In the genomic region with DNA sequence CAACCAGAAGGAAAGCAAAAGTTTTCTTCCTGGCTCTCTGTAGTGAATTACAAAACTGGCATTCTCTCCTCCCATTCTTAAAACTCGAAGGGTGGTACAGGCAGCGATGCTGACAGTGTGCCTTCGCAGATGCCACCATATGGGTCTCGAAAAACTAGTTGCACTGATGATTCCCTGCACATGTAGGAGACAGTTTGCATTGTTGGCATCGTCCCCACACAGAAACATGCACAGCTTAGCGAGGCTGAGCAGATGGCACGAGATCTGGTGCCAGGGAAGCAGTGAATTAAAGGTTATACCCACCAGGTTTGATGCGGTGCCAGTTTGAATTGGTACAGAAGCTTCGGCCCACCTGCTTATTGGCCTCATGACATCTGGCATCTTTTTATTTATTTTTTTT, we compare ENCODE assay signal across 8 mouse cellular contexts.
DNase-seq lines count a peak whose midpoint lies in the region; ATAC-seq and TF ChIP-seq lines count a peak whose summit lies in the region.

No protein-coding gene starts in this region.

- DNase-seq in adrenal gland, postnatal 25 days: peak; percentile 32
- no peak for DNase-seq in adrenal gland, postnatal 10 days
- peak; percentile 98 for DNase-seq in forebrain, postnatal 0 days
- peak; percentile 76 to 82 for DNase-seq in left cerebral cortex, adult 2 months (ENCODE audit: extremely low spot score in 1 of 2, low spot score in 2 of 2)
- DNase-seq in right cerebral cortex, adult 2 months (ENCODE audit: low spot score in 2 of 2): peak; percentile 89 to 91
- no peak for DNase-seq in thymus, postnatal 14 days
- DNase-seq in gastrocnemius, adult 2 months: no peak
- DNase-seq in spleen, postnatal 36 days (ENCODE audit: low spot score in 2 of 2): no peak

- no peaks in the 10 kb centered on the region for H3K9me3 ChIP-seq in forebrain, postnatal 0 days (ENCODE audit: low read length)

- TF ChIP-seq CTCF in forebrain, postnatal 0 days (IDR thresholded peaks at IDR 0.05; ENCODE audit: low read depth): no peak; the same call in 1 of the 2 replicates
- no peak for TF ChIP-seq CTCF in left cerebral cortex, adult 2 months (IDR thresholded peaks at IDR 0.05)
- TF ChIP-seq CTCF in gastrocnemius, adult 2 months (IDR thresholded peaks at IDR 0.05): no peak

- intact Hi-C loops in left cerebral cortex, adult 2 months (cut with DNase I): loop anchor here (10.0 kb wide), 1 partner anchor 902 kb away; no protein-coding TSS in a partner anchor
- intact Hi-C loops in gastrocnemius, adult 2 months (cut with DNase I): no loop called here

- no peaks in the 10 kb centered on the region for H3K36me3 ChIP-seq in forebrain, postnatal 0 days (ENCODE audit: insufficient read depth)

- H3K27me3 ChIP-seq in forebrain, postnatal 0 days (ENCODE audit: insufficient read depth, low read length): no peaks in the 10 kb centered on the region

- no peak overlapping the region; the same call in 1 of the 2 replicates for H3K27ac ChIP-seq in forebrain, postnatal 0 days (ENCODE audit: low read depth, low read length)
- no peak overlapping the region for H3K27ac ChIP-seq in left cerebral cortex, adult 2 months
- H3K27ac ChIP-seq in gastrocnemius, adult 2 months: no peak overlapping the region

- 0 out of 2 replicates have a peak, but pooled peaks cover 3% of the 10 kb centered on the region for H3K4me1 ChIP-seq in forebrain, postnatal 0 days (ENCODE audit: insufficient read depth)

- WGBS in forebrain, postnatal 0 days: 36% methylated on average over 9 of the region's 9 CpGs

- 0 out of 2 replicates have a peak overlapping the region, but pooled peaks have one; percentile 8 for H3K4me2 ChIP-seq in forebrain, postnatal 0 days (ENCODE audit: low read depth)

- no peak overlapping the region for H3K9ac ChIP-seq in forebrain, postnatal 0 days

- ATAC-seq in forebrain, postnatal 0 days: peak; percentile 98

- no peak overlapping the region for H3K4me3 ChIP-seq in forebrain, postnatal 0 days (ENCODE audit: low read depth, low read length)
- H3K4me3 ChIP-seq in left cerebral cortex, adult 2 months: no peak overlapping the region
- no peak overlapping the region for H3K4me3 ChIP-seq in gastrocnemius, adult 2 months

Comparison
In these comparisons a context has a peak if more than half of its experiments do, and no peak if none do; other contexts are left out.
1. DNase-seq: peak in adrenal gland, postnatal 25 days (single experiment), forebrain, postnatal 0 days (single experiment), left cerebral cortex, adult 2 months (2 of 2) and right cerebral cortex, adult 2 months (2 of 2); none in adrenal gland, postnatal 10 days (single experiment), thymus, postnatal 14 days (single experiment), gastrocnemius, adult 2 months (single experiment) and spleen, postnatal 36 days (0 of 2).